Mouse (Mus musculus) C2C12 (cell line): ENCODE data around the gene H2-Eb1.

Experiments used
- CEBPB ChIP-seq: IDR thresholded peaks from one replicate; pipeline ENCODE4 v1.6.1; 2011; ENCODE audit warnings: low read depth, mild to moderate bottlenecking, control low read depth, moderate library complexity
- CTCF ChIP-seq: IDR thresholded peaks from one replicate; pipeline ENCODE4 v1.5.1; 2011; ENCODE audit not compliant: control insufficient read depth, insufficient read depth, insufficient read length
- FOSL1 ChIP-seq: IDR thresholded peaks from one replicate; pipeline ENCODE4 v1.8.0; 2011; ENCODE audit warnings: mild to moderate bottlenecking, low read length; ENCODE audit not compliant: poor library complexity, insufficient read depth, severe bottlenecking
- MAX ChIP-seq: IDR thresholded peaks from one replicate; pipeline ENCODE4 v1.6.1; 2011; ENCODE audit warnings: mild to moderate bottlenecking, control low read depth
- MYOG ChIP-seq: IDR thresholded peaks from one replicate; pipeline ENCODE4 v1.6.1; 2011; ENCODE audit not compliant: control insufficient read depth, insufficient read length; ENCODE audit errors: extremely low read depth
- USF1 ChIP-seq: IDR thresholded peaks from one replicate; pipeline ENCODE4 v1.6.1; 2011; ENCODE audit warnings: low read depth, mild to moderate bottlenecking, control low read depth, moderate library complexity

GRCm38 (mm10) chr17:34331200-34331599 lies 25.5 kb downstream of the H2-Eb1 start:
- no peak for TF ChIP-seq CTCF
- TF ChIP-seq MYOG = no peak
- no peak for TF ChIP-seq MAX
- no peak for TF ChIP-seq CEBPB
- TF ChIP-seq USF1 = no peak
- no peak for TF ChIP-seq FOSL1
